Mouse (Mus musculus): ENCODE measurements around the gene Opn4. TPM values are rescaled to one million over a fixed set of nuclear protein-coding genes. Genes with fewer than 3 reads are reported as not detected.
A peak's percentile ranks its signal among the peaks of the same experiment; 100 is the strongest.

The Opn4 gene
- polyA plus RNA-seq, 1 experiment from 2014 or later, result not detected

GRCm38 (mm10) chr14:34616821-34617220, 16.9 kb upstream of the Opn4 start:
- H3K9ac ChIP-seq, result no peak overlapping the region
- WGBS, result under 1% methylated on average over 8 of the region's 8 CpGs
- no peak overlapping the region for H3K4me2 ChIP-seq
- H3K27me3 ChIP-seq (replicated peaks), result no peaks in the 10 kb centered on the region
- peak; percentile 61 for ATAC-seq (ENCODE audit: insufficient read depth, low FRiP score, low read depth)
- 0 out of 2 replicates have a peak, but pooled peaks cover 2% of the 10 kb centered on the region for H3K4me1 ChIP-seq
- no peaks in the 10 kb centered on the region for H3K9me3 ChIP-seq
- no peak overlapping the region for H3K4me3 ChIP-seq (replicated peaks)
- peak overlapping the region; percentile 33; the same call in 1 of the 2 replicates for H3K27ac ChIP-seq
- no peaks in the 10 kb centered on the region for H3K36me3 ChIP-seq

DNA sequence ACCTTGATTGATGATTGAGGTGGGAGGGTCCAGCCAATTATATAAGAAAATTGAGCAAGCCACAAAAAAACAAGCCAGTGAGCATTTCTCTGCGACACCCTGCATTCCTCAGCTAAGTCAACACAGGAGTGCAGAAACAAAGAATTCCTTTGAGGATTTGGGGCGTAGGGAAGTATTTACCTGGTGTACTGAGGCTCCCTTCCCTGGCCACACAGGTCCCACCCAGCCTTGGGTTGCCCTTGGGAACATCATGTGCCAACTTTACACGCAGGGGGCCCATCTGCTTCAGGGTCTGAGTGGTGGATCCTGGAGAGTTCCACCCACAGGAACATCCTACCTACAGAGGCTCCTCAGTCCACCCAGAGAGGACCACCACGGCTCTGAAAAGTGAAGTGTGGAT, 15.7 kb upstream of the Opn4 start:
- no peaks in the 10 kb centered on the region for H3K9me3 ChIP-seq
- 0 out of 2 replicates have a peak, but pooled peaks cover 2% of the 10 kb centered on the region for H3K4me1 ChIP-seq
- peak; percentile 9; the same call in 1 of the 2 replicates for ATAC-seq (ENCODE audit: insufficient read depth, low FRiP score, low read depth)
- H3K36me3 ChIP-seq, result no peaks in the 10 kb centered on the region
- H3K9ac ChIP-seq, result no peak overlapping the region
- 43% methylated on average over 4 of the region's 4 CpGs for WGBS
- no peak overlapping the region for H3K4me3 ChIP-seq (replicated peaks)
- peak overlapping the region; percentile 52; the same call in 1 of the 2 replicates for H3K4me2 ChIP-seq
- H3K27me3 ChIP-seq (replicated peaks), result no peaks in the 10 kb centered on the region
- H3K27ac ChIP-seq, result peak overlapping the region; percentile 36; the same call in 1 of the 2 replicates

- peak overlapping the region; percentile 23; the same call in 1 of the 2 replicates for H3K27ac ChIP-seq
- H3K36me3 ChIP-seq, result no peaks in the 10 kb centered on the region
- 3% methylated on average over 13 of the region's 13 CpGs for WGBS
- H3K9ac ChIP-seq, result no peak overlapping the region
- peak overlapping the region; percentile 52 for H3K4me2 ChIP-seq
- H3K9me3 ChIP-seq, result no peaks in the 10 kb centered on the region
- peak; percentile 40; the same call in 1 of the 2 replicates for ATAC-seq (ENCODE audit: insufficient read depth, low FRiP score, low read depth)
- 0 out of 2 replicates have a peak, but pooled peaks cover 2% of the 10 kb centered on the region for H3K4me1 ChIP-seq
- H3K4me3 ChIP-seq (replicated peaks), result peak overlapping the region; percentile 13
- H3K27me3 ChIP-seq (replicated peaks), result no peaks in the 10 kb centered on the region
These were observed 15.1 kb upstream of the Opn4 start for GRCm38 (mm10) chr14:34615082-34615481.

DNA sequence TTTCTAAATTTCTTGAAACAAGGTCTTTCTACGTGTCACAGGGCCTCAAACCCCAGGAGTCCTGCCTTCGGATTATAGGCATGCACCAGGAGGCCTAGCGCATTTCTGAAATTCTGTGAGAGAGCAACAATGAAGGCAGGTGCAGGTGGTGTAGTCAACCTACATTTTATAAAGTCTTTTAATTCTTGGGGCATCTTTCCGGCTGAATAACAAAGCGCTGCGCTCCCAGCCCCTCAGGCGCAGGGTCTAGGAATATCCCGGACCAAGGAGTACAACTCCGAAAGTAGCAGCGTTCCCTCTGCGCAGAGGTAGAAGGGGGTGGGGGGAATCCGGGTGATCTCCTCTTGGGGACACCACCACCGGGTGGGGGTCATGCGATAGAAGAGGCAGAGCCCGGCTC, 14.6 kb upstream of the Opn4 start:
- H3K27ac ChIP-seq, result peak overlapping the region; percentile 8; the same call in 1 of the 2 replicates
- peak overlapping the region; percentile 52 for H3K4me2 ChIP-seq
- peak overlapping the region; percentile 13 for H3K4me3 ChIP-seq (replicated peaks)
- no peaks in the 10 kb centered on the region for H3K36me3 ChIP-seq
- H3K9ac ChIP-seq, result no peak overlapping the region
- WGBS, result 23% methylated on average over 15 of the region's 15 CpGs
- 0 out of 2 replicates have a peak, but pooled peaks cover 2% of the 10 kb centered on the region for H3K4me1 ChIP-seq
- no peaks in the 10 kb centered on the region for H3K27me3 ChIP-seq (replicated peaks)
- no peak for ATAC-seq (ENCODE audit: insufficient read depth, low FRiP score, low read depth)
- no peaks in the 10 kb centered on the region for H3K9me3 ChIP-seq

- no peaks in the 10 kb centered on the region for H3K9me3 ChIP-seq
- H3K27me3 ChIP-seq (replicated peaks), result no peaks in the 10 kb centered on the region
- H3K36me3 ChIP-seq, result no peaks in the 10 kb centered on the region
- H3K4me3 ChIP-seq (replicated peaks), result no peak overlapping the region
- H3K27ac ChIP-seq, result no peak overlapping the region
- 0 out of 2 replicates have a peak, but pooled peaks cover 2% of the 10 kb centered on the region for H3K4me1 ChIP-seq
- no peak overlapping the region for H3K9ac ChIP-seq
- no peak for ATAC-seq (ENCODE audit: insufficient read depth, low FRiP score, low read depth)
- H3K4me2 ChIP-seq, result no peak overlapping the region
- 42% methylated on average over 6 of the region's 6 CpGs for WGBS
These were observed 13.6 kb upstream of the Opn4 start for GRCm38 (mm10) chr14:34613523-34613922.

DNA sequence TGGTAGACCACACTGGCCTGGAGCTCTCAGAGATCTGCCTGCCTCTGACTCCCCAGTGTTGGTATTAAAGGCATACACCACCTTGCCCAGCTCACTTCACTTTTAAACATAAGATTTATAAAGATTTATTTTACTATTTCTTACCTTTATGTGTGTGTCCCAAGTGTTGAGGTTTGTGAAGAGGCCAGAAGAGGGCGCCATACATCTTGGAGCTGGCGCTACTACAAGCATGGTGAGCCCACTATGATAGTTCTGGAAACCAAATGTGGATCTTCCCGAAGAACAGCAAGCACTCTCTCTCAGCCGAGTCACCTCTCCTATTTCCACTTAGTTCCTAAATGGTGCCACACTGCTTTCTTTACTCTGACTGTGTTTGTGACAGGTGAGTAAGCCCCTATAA, 12.3 kb upstream of the Opn4 start:
- Histone ChIP-seq H3K9me3 (no peaks in the 10 kb centered on the region), H3K27ac (no peak overlapping the region), H3K9ac (no peak overlapping the region), H3K36me3 (no peaks in the 10 kb centered on the region), H3K4me2 (no peak overlapping the region), H3K27me3 (replicated peaks) (no peaks in the 10 kb centered on the region), H3K4me1 (0 out of 2 replicates have a peak, but pooled peaks cover 4% of the 10 kb centered on the region), H3K4me3 (replicated peaks) (no peak overlapping the region)
- 41% methylated on average over 4 of the region's 4 CpGs for WGBS
- ATAC-seq (ENCODE audit: insufficient read depth, low FRiP score, low read depth), result no peak

- Histone ChIP-seq H3K4me3 (replicated peaks) (no peak overlapping the region), H3K4me1 (0 out of 2 replicates have a peak, but pooled peaks cover 4% of the 10 kb centered on the region), H3K4me2 (no peak overlapping the region), H3K9ac (no peak overlapping the region), H3K27me3 (replicated peaks) (no peaks in the 10 kb centered on the region), H3K9me3 (no peaks in the 10 kb centered on the region), H3K36me3 (no peaks in the 10 kb centered on the region), H3K27ac (no peak overlapping the region)
- 86% methylated on average over 4 of the region's 4 CpGs for WGBS
- no peak for ATAC-seq (ENCODE audit: insufficient read depth, low FRiP score, low read depth)
These were observed 11.6 kb upstream of the Opn4 start for GRCm38 (mm10) chr14:34611591-34611990.

GRCm38 (mm10) chr14:34601910-34602309, 2.0 kb upstream of the Opn4 start:
- H3K4me1 ChIP-seq, result no peaks in the 10 kb centered on the region
- H3K4me2 ChIP-seq, result no peak overlapping the region
- H3K9ac ChIP-seq, result no peak overlapping the region
- H3K9me3 ChIP-seq, result no peaks in the 10 kb centered on the region
- H3K27me3 ChIP-seq (replicated peaks), result no peaks in the 10 kb centered on the region; the same call in 1 of the 2 replicates
- 90% methylated on average over 7 of the region's 7 CpGs for WGBS
- no peak for ATAC-seq (ENCODE audit: insufficient read depth, low FRiP score, low read depth)
- no peak overlapping the region for H3K27ac ChIP-seq
- no peaks in the 10 kb centered on the region for H3K36me3 ChIP-seq
- no peak overlapping the region for H3K4me3 ChIP-seq (replicated peaks)

GRCm38 (mm10) chr14:34595596-34596255, 4.2 kb downstream of the Opn4 start:
- no peaks in the 10 kb centered on the region for H3K9me3 ChIP-seq
- H3K4me2 ChIP-seq, result no peak overlapping the region
- no peak overlapping the region for H3K27ac ChIP-seq
- H3K4me1 ChIP-seq, result no peaks in the 10 kb centered on the region
- 75% methylated on average over 17 of the region's 17 CpGs for WGBS
- no peaks in the 10 kb centered on the region for H3K36me3 ChIP-seq
- H3K27me3 ChIP-seq (replicated peaks), result no peaks in the 10 kb centered on the region; the same call in 1 of the 2 replicates
- ATAC-seq (ENCODE audit: insufficient read depth, low FRiP score, low read depth), result no peak
- H3K9ac ChIP-seq, result no peak overlapping the region
- H3K4me3 ChIP-seq (replicated peaks), result no peak overlapping the region

DNA sequence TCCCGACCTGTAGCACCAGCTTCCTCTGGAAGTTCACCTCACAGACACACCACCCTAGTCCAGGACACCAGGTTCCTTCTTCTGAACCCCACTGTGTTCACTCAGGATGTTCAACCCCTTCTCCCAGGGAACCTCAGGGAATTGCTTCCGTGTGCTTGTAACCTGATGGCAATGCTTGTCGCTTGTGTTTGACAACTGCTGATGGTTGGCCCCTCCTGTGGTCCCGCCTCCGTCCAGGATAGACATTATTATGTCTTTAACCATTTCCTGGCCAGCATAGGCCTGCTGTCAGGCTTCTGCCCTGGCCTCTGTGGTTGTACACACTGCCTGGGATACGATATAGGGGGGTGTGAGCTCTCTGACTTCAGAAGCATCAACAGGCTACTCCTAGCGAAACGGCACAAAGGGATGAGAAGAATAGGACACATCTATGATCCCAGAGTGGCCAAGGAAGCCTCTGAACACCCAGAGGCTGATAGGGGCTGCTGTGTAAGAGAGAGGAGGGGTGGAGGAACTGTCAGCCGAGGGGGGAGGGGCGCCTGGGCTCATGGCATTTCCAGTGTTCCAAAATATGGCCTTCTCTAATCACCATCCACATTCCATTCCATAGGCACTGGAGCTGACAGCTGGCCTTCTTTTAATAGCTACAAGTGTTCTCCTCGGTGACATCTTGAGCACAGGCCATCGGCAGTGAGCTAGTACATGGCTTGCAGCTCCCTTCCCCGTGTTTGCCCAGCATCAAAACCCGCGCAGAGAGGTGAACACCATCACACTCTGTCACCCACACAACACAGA, 8.0 kb downstream of the Opn4 start:
- 59% methylated on average over 15 of the region's 15 CpGs for WGBS
- H3K9me3 ChIP-seq, result no peaks in the 10 kb centered on the region
- no peaks in the 10 kb centered on the region for H3K36me3 ChIP-seq
- H3K27me3 ChIP-seq (replicated peaks), result no peaks in the 10 kb centered on the region
- no peaks in the 10 kb centered on the region for H3K4me1 ChIP-seq
- H3K27ac ChIP-seq, result no peak overlapping the region
- H3K9ac ChIP-seq, result no peak overlapping the region
- H3K4me2 ChIP-seq, result no peak overlapping the region
- no peak overlapping the region for H3K4me3 ChIP-seq (replicated peaks)
- ATAC-seq (ENCODE audit: insufficient read depth, low FRiP score, low read depth), result no peak

GRCm38 (mm10) chr14:34590743-34591675, 8.9 kb downstream of the Opn4 start:
- no peaks in the 10 kb centered on the region for H3K27me3 ChIP-seq (replicated peaks)
- no peak for ATAC-seq (ENCODE audit: insufficient read depth, low FRiP score, low read depth)
- H3K36me3 ChIP-seq, result no peaks in the 10 kb centered on the region
- H3K9ac ChIP-seq, result no peak overlapping the region
- H3K27ac ChIP-seq, result no peak overlapping the region
- no peak overlapping the region for H3K4me2 ChIP-seq
- H3K4me1 ChIP-seq, result no peaks in the 10 kb centered on the region
- 64% methylated on average over 24 of the region's 24 CpGs for WGBS
- H3K9me3 ChIP-seq, result no peaks in the 10 kb centered on the region
- no peak overlapping the region for H3K4me3 ChIP-seq (replicated peaks)

Data from stomach, embryonic 15.5 days (tissue).